Mouse (Mus musculus) midbrain, embryonic 11.5 days (tissue): ENCODE measurements around the gene Nyap2. TPM values are rescaled to one million over a fixed set of nuclear protein-coding genes. Genes with fewer than 3 reads are reported as not detected.
"Not testable (repeated sequence)": the region's sequence is repeated elsewhere in the genome, so short reads cannot be mapped to it uniquely, and the experiment has no call there.

Source experiments
- ATAC-seq: fragments of 200-750 bp; cut with Nextera tagmentation; 2 replicates; pipeline ENCODE4 v1.8.0; 2017; ENCODE audit warnings: moderate TSS enrichment, moderate library complexity; ENCODE audit not compliant: low FRiP score
- DNase-seq: peaks from one replicate; pipeline ENCODE4 v3.0.0; 2015; ENCODE audit warnings: low spot score; ENCODE audit errors: missing footprints
- H3K27ac ChIP-seq: fragments of 300-500 bp; sonication (generic); 2 replicates; pipeline ENCODE4 v1.5.1; 2014; ENCODE audit warnings: low read depth, low read length
- H3K27me3 ChIP-seq: fragments of 300-500 bp; sonication (generic); 2 replicates; pipeline ENCODE4 v1.6.1; 2014; ENCODE audit warnings: mild to moderate bottlenecking, low read length, moderate library complexity, mixed read lengths; ENCODE audit not compliant: control insufficient read depth, insufficient read depth
- H3K36me3 ChIP-seq: fragments of 300-500 bp; sonication (generic); 2 replicates; pipeline ENCODE4 v1.6.1; 2014; ENCODE audit warnings: mild to moderate bottlenecking, low read length, moderate library complexity, mixed read lengths; ENCODE audit not compliant: control insufficient read depth, insufficient read depth
- H3K4me1 ChIP-seq: fragments of 300-500 bp; sonication (generic); 2 replicates; pipeline ENCODE4 v1.6.1; 2014; ENCODE audit warnings: low read length; ENCODE audit not compliant: control insufficient read depth, insufficient read depth
- H3K4me2 ChIP-seq: fragments of 300-500 bp; sonication (generic); 2 replicates; pipeline ENCODE4 v1.6.1; 2014; ENCODE audit warnings: mild to moderate bottlenecking, moderate library complexity
- H3K4me3 ChIP-seq: fragments of 300-500 bp; sonication (generic); 2 replicates; pipeline ENCODE4 v1.5.1; 2014; ENCODE audit warnings: low read depth, low read length
- H3K9ac ChIP-seq: fragments of 300-500 bp; sonication (generic); 2 replicates; pipeline ENCODE4 v1.6.1; 2014; ENCODE audit warnings: low read length
- H3K9me3 ChIP-seq: fragments of 300-500 bp; sonication (generic); 2 replicates; pipeline ENCODE4 v1.6.1; 2016; ENCODE audit warnings: low read length; ENCODE audit not compliant: control insufficient read depth
- WGBS: fragments of 180-500 bp; shearing (Covaris S2); extraction: QIAGEN DNeasy Blood & Tissue Kit; methylation state at CpG from one replicate; pipeline ENCODE4 v1.1.7; 2014; 5-methylcytosine and 5-hydroxymethylcytosine counted together
- polyA plus RNA-seq: library from polyadenylated mRNA; unstranded; fragments of >200 nt; fragmentation: Nextera tagmentation; extraction: Ambion mirVana; gene quantifications from 2 replicates; pipeline ENCODE4 v1.2.1, GENCODE M21; 2014

The Nyap2 gene
- polyA plus RNA-seq, 1 experiment from 2014 or later = 1.7 TPM

DNA sequence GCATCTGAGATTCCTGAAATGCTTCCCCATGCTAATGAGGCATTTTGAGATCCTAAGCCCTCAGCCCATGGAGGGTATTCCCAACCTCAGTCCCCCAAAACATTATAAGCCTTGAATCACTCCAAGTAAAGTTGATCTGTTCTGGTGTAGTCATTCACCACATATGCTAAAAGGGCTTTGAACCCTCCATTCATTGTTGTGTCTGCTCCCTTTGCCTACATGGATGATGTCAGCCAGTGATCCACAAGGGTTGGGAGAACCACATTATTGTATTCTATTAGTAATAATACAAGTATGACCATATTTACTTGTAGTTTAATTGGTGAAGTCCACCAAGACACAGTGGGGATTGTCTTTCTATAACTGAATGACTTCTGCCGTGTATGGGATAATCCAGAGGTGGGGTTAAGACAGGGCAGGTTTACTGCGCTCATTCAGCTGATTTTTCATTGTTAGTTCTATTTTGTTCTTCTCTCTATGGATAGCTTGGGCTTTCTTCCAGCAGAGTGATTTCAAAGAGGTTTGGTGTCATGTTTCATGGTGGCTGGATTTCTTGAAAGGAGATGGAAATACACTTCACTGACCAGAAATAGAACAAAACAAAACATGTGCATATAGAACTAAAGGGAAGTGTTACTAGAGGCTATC is 155.1 kb downstream of the Nyap2 start:
- peak; percentile 88 for DNase-seq
- no peaks in the 10 kb centered on the region for H3K36me3 ChIP-seq
- H3K9ac ChIP-seq = no peak overlapping the region
- H3K27ac ChIP-seq = no peak overlapping the region
- no peaks in the 10 kb centered on the region for H3K4me1 ChIP-seq
- H3K9me3 ChIP-seq = no peaks in the 10 kb centered on the region
- no peak overlapping the region for H3K4me3 ChIP-seq
- no peaks in the 10 kb centered on the region for H3K27me3 ChIP-seq
- no peak overlapping the region for H3K4me2 ChIP-seq
- 10% methylated on average over 2 of the region's 2 CpGs for WGBS
- peak; percentile 73 for ATAC-seq

DNA sequence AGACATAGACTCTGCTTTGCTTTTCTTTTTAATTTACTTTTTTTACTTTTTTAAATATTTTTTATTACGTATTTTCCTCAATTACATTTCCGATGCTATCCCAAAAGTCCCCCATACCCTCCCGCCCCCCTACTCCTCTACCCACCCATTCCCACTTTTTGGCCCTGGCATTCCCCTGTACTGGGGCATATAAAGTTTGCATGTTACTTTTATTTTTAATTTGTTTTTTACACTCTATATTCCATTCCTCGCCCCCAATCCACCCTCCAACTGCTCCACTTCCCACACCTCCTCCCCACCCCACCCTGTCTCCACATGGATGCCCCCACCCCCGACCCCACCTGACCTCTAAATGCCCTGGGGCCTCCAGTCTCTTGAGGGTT is 155.6 kb downstream of the Nyap2 start:
- WGBS = 61% methylated on average over 5 of the region's 5 CpGs
- H3K27me3 ChIP-seq, H3K36me3 ChIP-seq, H3K9ac ChIP-seq, H3K9me3 ChIP-seq, H3K4me1 ChIP-seq, H3K27ac ChIP-seq, H3K4me2 ChIP-seq, H3K4me3 ChIP-seq, DNase-seq: not testable (repeated sequence)
- peak; percentile 43 for ATAC-seq

DNA sequence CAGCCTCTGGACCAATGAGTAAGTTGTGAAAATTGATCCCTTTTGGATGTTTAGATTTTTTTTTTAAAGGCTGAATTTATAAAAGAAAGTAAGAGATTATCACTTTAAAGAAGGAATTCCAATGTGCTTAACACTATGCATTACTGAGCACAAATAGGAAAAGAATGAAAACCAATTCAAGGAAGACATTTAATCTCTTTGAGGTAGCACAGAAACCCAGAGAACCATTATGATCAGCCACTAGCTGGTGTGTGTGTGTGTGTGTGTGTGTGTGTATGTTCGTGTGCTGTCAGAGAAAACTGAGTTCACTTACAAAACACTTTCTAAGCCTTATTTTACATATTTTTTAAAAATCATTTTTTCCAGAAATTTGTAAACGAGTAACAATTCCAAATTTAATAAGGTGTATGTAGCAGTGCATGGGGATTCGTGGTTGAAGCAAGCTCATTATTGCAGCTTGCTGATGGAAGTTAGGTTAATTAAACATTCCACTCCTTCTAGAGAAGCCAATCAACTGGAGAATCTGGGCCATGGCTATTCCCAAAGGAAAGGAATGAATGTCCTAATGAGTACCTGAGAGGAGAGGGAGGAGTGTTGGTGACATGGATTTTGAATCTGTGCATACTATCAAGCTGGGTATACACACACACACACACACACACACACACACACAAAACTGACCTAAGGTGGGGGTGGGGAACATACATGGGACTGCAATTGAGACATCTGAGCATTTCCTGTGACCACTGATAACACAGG is 171.9 kb downstream of the Nyap2 start:
- Histone ChIP-seq H3K9me3 (no peaks in the 10 kb centered on the region), H3K36me3 (no peaks in the 10 kb centered on the region), H3K9ac (no peak overlapping the region), H3K27me3 (no peaks in the 10 kb centered on the region), H3K4me3 (no peak overlapping the region), H3K4me2 (no peak overlapping the region), H3K27ac (no peak overlapping the region), H3K4me1 (no peaks in the 10 kb centered on the region)
- WGBS = 64% methylated on average over 3 of the region's 3 CpGs
- ATAC-seq = peak; percentile 44; the same call in 1 of the 2 replicates
- DNase-seq = no peak

DNA sequence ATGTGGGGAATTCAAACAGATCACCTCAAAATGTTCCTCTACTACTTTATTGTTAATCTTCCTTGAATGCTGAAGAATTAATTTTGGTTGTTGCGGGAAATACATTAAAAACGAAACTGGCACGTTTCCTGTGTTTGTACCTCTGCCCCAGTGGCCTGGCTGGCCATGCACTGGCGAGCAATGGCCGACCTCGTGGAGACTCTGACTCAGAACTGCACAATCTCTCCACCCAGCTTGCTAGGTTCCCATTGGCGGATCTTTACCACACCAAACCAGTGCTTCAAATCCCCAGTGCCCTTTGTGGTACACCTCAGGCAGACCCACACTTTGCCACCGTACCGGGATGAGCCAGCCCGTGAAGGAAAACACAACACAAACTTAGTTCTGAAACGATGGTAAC is 173.3 kb downstream of the Nyap2 start:
- H3K4me2 ChIP-seq = no peak overlapping the region
- H3K9me3 ChIP-seq = no peaks in the 10 kb centered on the region
- ATAC-seq (no peak), DNase-seq (no peak)
- no peaks in the 10 kb centered on the region for H3K4me1 ChIP-seq
- 92% methylated on average over 11 of the region's 11 CpGs for WGBS
- H3K27ac ChIP-seq = no peak overlapping the region
- H3K27me3 ChIP-seq = no peaks in the 10 kb centered on the region
- H3K36me3 ChIP-seq = no peaks in the 10 kb centered on the region
- no peak overlapping the region for H3K4me3 ChIP-seq
- H3K9ac ChIP-seq = no peak overlapping the region

DNA sequence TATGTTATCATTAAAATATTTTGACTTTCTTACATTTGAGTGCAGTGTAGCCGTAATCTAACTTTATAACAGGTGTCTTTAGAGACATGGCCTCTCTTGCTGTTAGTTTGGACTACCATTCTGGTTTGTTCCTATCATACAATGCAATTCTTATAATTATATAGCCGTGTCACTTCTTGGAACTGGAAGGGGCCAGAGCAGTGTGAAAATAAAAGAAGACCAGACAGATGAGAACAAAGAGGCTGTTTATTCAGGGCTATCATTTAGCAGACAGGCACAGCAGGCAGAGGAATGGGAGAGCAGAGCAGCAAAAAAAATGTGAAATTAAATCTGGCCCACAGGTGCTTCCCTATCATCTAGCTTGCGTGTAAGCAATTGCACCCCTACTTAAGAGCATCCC is 189.7 kb downstream of the Nyap2 start:
- H3K36me3 ChIP-seq = no peaks in the 10 kb centered on the region
- ATAC-seq = no peak
- WGBS = 70% methylated on average over 3 of the region's 3 CpGs

DNA sequence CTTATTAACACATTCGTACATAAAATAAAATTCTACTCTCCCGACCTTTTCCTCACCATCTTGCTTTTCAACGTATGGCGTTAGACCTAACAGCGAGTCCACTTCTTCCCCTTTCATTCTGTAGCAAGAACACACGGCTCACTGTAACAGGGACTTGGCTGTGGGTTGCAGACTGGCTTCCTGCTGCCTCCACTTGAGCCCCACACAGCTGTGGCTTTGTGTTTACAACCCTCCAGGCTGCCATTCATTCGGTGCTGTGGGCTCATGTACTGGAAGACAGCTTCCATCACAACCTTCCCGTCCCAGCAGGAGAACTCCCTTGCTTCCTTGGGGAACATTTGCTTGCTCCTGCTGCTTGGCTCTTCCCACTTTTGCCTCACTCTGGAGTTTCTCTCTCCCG is 204.2 kb downstream of the Nyap2 start:
- H3K36me3 ChIP-seq = no peaks in the 10 kb centered on the region
- no peak overlapping the region for H3K9ac ChIP-seq
- no peak overlapping the region for H3K4me3 ChIP-seq
- WGBS = 58% methylated on average over 9 of the region's 9 CpGs
- ATAC-seq (no peak), DNase-seq (no peak)
- H3K4me1 ChIP-seq = no peaks in the 10 kb centered on the region
- no peaks in the 10 kb centered on the region for H3K9me3 ChIP-seq
- no peak overlapping the region for H3K27ac ChIP-seq
- H3K4me2 ChIP-seq = no peak overlapping the region
- H3K27me3 ChIP-seq = no peaks in the 10 kb centered on the region

More for the DNA sequence above, 189.7 kb downstream of the Nyap2 start:
- no peak for DNase-seq
- no peak overlapping the region for H3K4me2 ChIP-seq
- H3K9me3 ChIP-seq = no peaks in the 10 kb centered on the region
- H3K27ac ChIP-seq = no peak overlapping the region
- H3K4me3 ChIP-seq = no peak overlapping the region
- H3K9ac ChIP-seq = no peak overlapping the region
- no peaks in the 10 kb centered on the region for H3K4me1 ChIP-seq
- no peaks in the 10 kb centered on the region for H3K27me3 ChIP-seq

DNA sequence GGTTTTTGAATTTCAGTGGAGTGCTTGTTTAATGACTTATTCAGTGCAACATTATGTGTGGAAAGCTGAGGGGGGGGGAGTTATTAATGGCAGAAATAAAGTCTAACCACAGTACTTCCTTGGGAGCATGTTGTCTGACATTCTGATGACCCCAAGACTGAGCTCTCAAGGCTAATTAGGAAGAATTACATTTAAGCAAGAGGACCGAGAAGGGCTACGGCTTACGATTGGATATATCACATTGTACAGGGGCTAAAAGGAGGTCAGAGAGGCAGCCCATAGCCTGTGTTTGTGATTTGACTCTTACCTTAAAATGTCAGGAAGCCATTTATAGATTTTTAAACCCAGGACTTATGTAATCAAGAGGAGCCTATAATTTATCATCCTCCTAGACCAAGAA is 208.9 kb downstream of the Nyap2 start:
- no peaks in the 10 kb centered on the region for H3K9me3 ChIP-seq
- WGBS = 85% methylated on average over 3 of the region's 3 CpGs

DNA sequence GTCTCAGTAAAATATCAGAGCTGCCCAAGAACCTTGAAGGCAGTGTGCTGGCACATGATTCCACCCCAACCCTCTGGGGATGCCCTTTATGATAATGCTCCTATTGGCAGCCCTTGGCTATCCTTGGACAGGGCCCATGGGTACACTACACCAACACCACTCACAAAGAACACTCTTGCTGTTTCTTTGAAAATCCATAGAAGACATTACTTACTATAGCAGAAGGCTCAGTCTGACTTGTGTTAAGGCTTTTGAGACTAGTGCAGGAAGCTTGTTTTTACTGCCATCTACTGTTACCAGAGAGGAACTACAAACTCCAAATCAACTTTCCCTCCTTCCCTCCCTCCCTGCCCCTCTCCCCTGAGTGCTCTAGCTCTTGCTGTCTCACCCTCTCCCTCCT is 210.3 kb downstream of the Nyap2 start:
- peak; percentile 89 for ATAC-seq
- Histone ChIP-seq H3K27me3 (no peaks in the 10 kb centered on the region), H3K27ac (no peak overlapping the region), H3K4me2 (no peak overlapping the region), H3K36me3 (no peaks in the 10 kb centered on the region), H3K4me3 (no peak overlapping the region), H3K4me1 (no peaks in the 10 kb centered on the region), H3K9ac (no peak overlapping the region), H3K9me3 (no peaks in the 10 kb centered on the region)
- DNase-seq = peak; percentile 91

More for the DNA sequence above, 208.9 kb downstream of the Nyap2 start:
- Histone ChIP-seq H3K36me3 (no peaks in the 10 kb centered on the region), H3K4me3 (no peak overlapping the region), H3K4me2 (no peak overlapping the region), H3K27ac (no peak overlapping the region), H3K27me3 (no peaks in the 10 kb centered on the region), H3K9ac (no peak overlapping the region), H3K4me1 (no peaks in the 10 kb centered on the region)
- DNase-seq (no peak), ATAC-seq (no peak)

DNA sequence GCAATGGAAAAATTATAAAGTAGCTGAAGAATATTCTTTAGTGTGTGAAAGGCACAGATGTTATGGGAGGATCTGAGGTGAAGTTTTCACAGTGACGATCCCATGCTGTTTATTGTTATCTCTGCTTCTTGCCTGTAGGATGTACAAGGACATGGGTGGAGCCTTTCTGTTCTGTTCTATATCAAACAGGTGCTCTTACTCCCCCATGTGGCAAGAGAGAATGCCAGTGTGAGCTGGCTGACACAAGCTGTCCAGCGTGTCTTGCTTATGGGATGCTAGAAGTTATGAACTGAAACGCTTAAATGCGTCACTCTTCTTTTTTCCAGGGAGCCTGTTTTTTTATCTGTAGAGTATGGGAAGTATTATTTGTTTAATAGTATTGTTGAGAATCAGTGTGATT is 224.0 kb downstream of the Nyap2 start:
- H3K9ac ChIP-seq = no peak overlapping the region
- no peak overlapping the region for H3K27ac ChIP-seq
- WGBS = 55% methylated on average over 4 of the region's 4 CpGs
- no peaks in the 10 kb centered on the region for H3K27me3 ChIP-seq
- H3K4me1 ChIP-seq = no peaks in the 10 kb centered on the region
- H3K4me2 ChIP-seq = no peak overlapping the region
- ATAC-seq = peak; percentile 74
- H3K9me3 ChIP-seq = no peaks in the 10 kb centered on the region
- no peak overlapping the region for H3K4me3 ChIP-seq
- DNase-seq = peak; percentile 83
- no peaks in the 10 kb centered on the region for H3K36me3 ChIP-seq
